Mouse (Mus musculus): ENCODE measurements at regions not wholly inside any gene's neighbourhood (a gene's known extent, or its start where the extent isn't known, plus 50 kb on each side); places are given as distances from the start of the nearest gene placed in this dataset.
"Not testable (repeated sequence)": the region's sequence is repeated elsewhere in the genome, so short reads cannot be mapped to it uniquely, and the experiment has no call there.

DNA sequence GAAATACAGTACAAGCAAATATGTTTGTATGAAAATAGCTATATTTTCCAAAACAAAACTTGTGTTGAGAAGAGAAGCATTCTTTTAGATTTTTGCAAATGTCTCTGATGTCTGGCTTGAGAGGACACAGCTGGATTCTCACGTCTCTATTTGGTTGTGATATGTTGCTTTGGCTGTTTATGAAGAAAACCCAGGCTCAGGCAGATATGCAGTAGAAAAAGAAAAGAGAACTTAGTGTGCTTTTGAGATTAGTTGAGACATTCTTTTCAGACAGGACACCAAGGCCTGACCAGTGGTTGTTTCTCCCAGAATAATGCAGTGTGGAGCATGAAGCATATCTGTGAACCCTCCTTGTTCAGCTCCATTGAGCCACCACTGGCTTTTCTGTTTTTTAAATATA is 178.8 kb upstream of the Mamld1 start:
- POLR2A ChIA-PET, result no interaction called here
- CTCF ChIA-PET, result no interaction called here

DNA sequence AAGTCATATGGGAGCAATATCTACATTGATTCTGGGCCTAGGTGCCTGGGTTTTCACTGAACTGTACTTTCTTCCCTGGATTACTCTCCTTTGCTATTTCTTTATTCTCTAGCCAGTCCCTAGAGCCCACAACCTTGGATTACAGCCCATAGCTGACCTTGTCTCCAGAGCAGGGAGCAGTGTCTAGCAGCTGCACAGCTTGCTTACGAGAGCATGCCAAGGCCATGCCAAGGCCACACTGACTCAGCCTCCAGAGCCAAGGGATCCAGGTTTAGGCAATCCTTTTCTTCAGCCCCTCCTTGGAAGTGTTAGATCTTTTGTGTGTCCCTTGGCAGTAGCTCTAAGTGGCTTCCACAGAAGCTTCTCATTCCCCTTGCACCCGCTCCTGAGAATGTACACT is 168.7 kb upstream of the Mamld1 start:
- POLR2A ChIA-PET, result no interaction called here
- CTCF ChIA-PET, result no interaction called here

DNA sequence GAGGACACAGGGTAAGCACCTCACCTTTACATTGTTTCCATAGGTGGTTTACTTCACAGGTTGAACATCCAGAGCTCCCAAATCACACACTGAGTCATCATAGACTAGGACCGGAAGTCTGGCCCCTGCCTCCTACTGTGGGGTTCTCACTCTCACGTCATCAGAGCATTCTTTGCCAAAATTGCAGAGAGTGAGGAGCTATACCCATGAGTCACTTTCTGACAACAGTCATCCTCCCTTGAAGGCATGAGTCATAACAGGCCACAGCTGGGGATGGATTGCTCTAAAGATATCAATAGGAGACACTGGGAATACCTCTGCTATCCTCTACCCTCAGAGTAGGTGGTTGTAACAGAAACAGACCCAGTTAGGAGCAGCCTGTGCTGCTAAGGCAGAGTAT is 166.6 kb upstream of the Mamld1 start:
- CTCF ChIA-PET, result no interaction called here

GRCm38 (mm10) chrX:70894517-70894916 is 155.5 kb upstream of the Mamld1 start:
- POLR2A ChIA-PET, result no interaction called here
- CTCF ChIA-PET, result no interaction called here

More for the DNA sequence above, 166.6 kb upstream of the Mamld1 start:
- POLR2A ChIA-PET, result no interaction called here

DNA sequence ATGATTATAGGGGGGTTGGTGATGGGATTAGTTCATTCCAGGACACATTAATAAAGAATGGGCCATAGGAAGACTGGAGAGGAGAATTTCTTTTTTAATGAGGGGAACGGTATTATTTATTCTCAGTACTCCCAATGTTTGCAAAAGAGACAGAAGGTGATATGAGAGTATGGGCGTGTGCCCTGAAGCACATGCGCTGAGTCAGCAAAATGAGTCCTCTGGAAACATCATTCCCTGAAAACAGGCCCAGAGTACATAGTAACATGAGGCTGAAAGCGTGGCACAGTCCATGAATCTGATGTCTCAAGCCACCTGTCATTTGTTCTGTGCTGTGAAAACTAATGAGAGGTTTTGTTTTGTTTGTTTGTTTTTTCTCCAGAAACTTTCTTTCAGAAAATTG is 154.5 kb upstream of the Mamld1 start:
- ChIA-PET POLR2A (no interaction called here), CTCF (no interaction called here)

- ChIA-PET POLR2A (interaction anchor here in 1 of 4 experiments (0.6 kb wide), 1 partner anchor 339 kb away, joined by 3 read pairs; no protein-coding TSS in a partner anchor), CTCF (interaction anchor here in 2 of 4 experiments (0.5 to 0.7 kb wide), 3 partner anchors 37 to 315 kb away, joined by 3 to 5 read pairs (median 3); no protein-coding TSS in a partner anchor)
Observed at GRCm38 (mm10) chrX:70897110-70897721, 152.8 kb upstream of the Mamld1 start.

DNA sequence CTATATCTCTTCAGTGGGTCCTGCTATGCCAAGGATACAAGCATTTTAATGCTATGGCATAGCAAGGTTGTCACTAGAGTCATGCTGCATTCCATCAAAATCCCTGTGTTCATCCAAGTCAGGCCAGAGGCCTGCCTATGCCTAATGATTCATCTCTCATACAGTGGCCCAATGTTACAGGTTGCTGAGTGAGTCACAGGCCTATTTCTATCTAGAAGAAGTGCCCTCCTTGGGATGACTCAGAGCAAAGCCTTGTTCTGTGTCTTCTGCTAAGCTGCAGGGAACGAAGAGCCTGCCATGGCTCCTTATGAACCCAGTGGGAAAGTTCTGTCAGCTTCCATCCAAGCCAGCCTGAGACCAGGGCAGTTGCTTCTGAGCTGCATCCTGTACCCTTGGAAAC is 151.2 kb upstream of the Mamld1 start:
- POLR2A ChIA-PET, CTCF ChIA-PET: not testable (repeated sequence)

DNA sequence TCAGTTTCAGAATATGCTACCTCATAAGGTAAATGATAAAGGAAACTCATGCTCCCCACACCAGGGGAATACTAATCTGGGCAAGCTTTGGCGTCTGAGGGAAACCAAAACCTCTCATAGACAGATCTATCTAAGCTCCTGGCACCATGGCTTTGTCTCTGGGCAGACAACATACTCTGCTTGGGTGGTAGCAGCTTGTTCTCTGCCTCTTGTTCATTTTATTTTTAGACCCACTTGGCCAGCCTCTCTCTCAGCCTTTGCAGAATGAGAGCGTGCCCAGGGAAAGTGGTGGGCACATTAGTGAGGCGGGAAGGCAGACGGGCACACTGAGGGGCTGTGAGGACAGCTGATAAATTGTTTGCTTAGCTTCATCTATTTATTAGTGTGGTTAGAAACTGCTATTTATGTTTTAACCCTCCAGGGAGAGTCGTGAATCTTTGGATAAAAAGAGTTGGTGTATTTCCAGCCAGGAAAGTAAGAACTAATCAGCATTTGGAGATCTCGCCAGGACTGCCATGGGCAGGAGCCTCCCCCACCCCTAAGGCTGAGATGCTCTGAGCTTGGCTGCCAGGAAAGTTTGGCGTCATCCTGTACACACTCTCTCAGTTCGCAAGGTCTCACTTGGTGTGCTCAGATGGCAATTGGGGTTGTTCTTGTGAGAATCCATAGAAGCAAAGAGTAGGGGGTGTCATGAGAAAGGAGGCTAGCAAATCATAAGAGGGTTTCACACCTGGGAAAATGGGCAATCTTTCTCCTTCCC is 150.2 kb upstream of the Mamld1 start:
- POLR2A ChIA-PET, result no interaction called here
- CTCF ChIA-PET, result no interaction called here

- CTCF ChIA-PET, result no interaction called here
Observed at GRCm38 (mm10) chrX:70925646-70926045, 124.4 kb upstream of the Mamld1 start.

GRCm38 (mm10) chrX:70931944-70932343 is 118.1 kb upstream of the Mamld1 start:
- CTCF ChIA-PET, result no interaction called here
- POLR2A ChIA-PET, result no interaction called here

More at GRCm38 (mm10) chrX:70925646-70926045, 124.4 kb upstream of the Mamld1 start:
- POLR2A ChIA-PET, result no interaction called here

DNA sequence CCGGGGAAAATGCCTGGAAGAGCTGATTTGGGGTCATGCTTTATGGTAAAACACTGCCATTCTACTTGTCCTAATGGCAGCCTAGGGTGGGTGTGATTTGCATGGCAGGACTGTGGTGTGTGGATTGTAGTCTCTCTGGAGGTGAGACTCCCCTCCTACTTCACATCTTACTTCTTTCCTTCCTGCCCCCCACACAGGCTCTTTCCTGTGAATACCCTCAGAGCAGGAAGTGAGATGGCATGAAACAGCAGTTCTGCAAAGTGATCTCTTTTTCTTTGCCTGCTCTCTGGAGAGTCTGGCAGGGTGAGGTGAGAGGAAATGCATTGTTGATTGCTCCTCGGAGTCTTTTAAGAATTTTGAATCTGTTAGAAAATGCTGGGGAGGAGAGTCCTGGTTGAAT is 104.7 kb upstream of the Mamld1 start:
- POLR2A ChIA-PET, result no interaction called here
- CTCF ChIA-PET, result no interaction called here

GRCm38 (mm10) chrX:70946052-70946451 is 104.0 kb upstream of the Mamld1 start:
- ChIA-PET CTCF (no interaction called here), POLR2A (no interaction called here)

DNA sequence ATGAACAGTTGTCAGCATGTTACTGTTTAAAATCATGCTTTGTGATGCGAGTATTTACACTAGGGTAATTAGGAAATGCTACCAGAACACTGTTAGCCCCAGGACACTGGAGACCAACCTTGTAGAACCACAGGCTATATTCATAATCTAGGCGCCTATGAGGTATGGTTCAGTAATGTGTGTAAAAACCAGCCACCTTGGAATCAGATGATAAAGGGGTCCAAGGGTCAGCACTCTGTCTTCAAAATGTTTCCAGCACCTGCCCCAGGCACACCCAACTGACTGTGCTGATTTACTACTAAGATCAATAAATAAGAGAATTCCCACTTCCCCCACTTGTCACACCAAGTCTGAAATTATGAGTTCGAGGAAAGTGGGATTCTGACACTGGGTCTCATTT is 100.8 kb upstream of the Mamld1 start:
- POLR2A ChIA-PET, result no interaction called here
- CTCF ChIA-PET, result no interaction called here

- CTCF ChIA-PET, result no interaction called here
- POLR2A ChIA-PET, result no interaction called here
Observed at GRCm38 (mm10) chrX:70953022-70953421, 97.0 kb upstream of the Mamld1 start.

All from embryonic stem cell, embryonic (primary cell).